Mouse (Mus musculus) erythroblast, embryonic 14.5 days (primary cell): ENCODE data around the gene Ovch2. TPM values are rescaled to one million over a fixed set of nuclear protein-coding genes. Genes with fewer than 3 reads are reported as not detected.

ENCODE experiments used
- H3K27me3 ChIP-seq: 2 replicates; pipeline ENCODE4 v1.6.1; 2012; ENCODE audit warnings: inconsistent platforms; ENCODE audit not compliant: control insufficient read depth
- H3K36me3 ChIP-seq: 2 replicates; pipeline ENCODE4 v1.6.1; 2012; ENCODE audit warnings: mild to moderate bottlenecking, inconsistent platforms; ENCODE audit not compliant: control insufficient read depth
- H3K4me1 ChIP-seq: 2 replicates; pipeline ENCODE4 v1.6.1; 2012; ENCODE audit warnings: inconsistent platforms; ENCODE audit not compliant: control insufficient read depth
- H3K4me3 ChIP-seq: replicated peaks from 2 replicates; pipeline ENCODE3; 2012; ENCODE audit warnings: moderate library complexity, mild to moderate bottlenecking, inconsistent platforms
- H3K9me3 ChIP-seq: 2 replicates; pipeline ENCODE4 v1.6.1; 2012; ENCODE audit warnings: low read length, inconsistent platforms, mixed read lengths; ENCODE audit not compliant: control insufficient read depth
- GATA1 ChIP-seq: IDR thresholded peaks from 2 replicates; pipeline ENCODE4 v1.6.1; 2012; ENCODE audit warnings: low read length, inconsistent platforms, mixed read lengths
- TAL1 ChIP-seq: IDR thresholded peaks from 3 replicates; pipeline ENCODE4 v1.6.1; 2012; ENCODE audit warnings: low read length, inconsistent platforms, mixed read lengths
- polyA plus RNA-seq: library from polyadenylated mRNA; stranded (reverse); fragments of >175 nt; gene quantifications from 2 replicates; pipeline ENCODE4 v1.2.3, GENCODE M21; 2012

Gene Ovch2
- polyA plus RNA-seq, 1 experiment, result not detected

DNA sequence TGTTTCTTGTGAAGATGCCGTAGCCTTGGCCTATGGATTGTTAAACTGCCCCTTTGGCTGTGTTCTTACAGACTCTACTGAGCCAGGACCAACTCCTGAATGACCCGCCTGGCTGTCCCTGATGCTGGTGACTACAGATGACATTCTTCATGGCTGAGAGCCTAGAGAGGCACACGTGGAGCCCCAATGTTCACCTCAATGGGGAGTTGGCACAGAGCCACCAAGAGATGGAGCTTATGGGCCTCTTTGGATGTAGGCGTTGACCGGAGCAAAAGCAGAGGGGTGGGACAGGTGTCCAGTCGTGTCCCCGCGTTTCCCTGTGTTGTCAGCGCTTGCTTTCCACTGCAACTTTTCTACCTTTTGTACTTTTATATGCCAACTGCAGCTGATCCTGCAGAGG is 53.5 kb downstream of the Ovch2 start:
- Histone ChIP-seq H3K4me3 (no peak overlapping the region), H3K4me1 (no peaks in the 10 kb centered on the region), H3K27me3 (no peaks in the 10 kb centered on the region), H3K36me3 (no peaks in the 10 kb centered on the region; the same call in 1 of the 2 replicates), H3K9me3 (no peaks in the 10 kb centered on the region)
- TF ChIP-seq GATA1 (no peak), TAL1 (no peak)

DNA sequence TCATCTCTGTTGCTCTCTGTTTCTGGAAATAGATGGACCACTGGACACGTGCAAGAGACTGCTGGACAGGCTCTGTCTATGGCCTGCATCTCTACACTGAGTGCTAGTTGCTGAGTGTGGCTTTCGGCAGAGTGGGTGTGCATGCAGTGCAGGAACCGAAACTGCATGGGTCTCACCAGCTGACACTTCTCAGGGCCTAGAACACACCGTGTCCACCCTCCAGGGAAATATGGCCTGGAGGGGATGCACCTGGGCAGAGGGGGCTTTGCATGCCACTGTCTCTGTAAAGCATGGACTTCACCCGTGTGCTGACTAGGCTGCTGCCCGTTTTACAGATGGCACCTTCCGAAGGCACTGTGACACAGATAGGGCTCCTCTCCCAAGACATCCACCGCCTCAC is 55.0 kb downstream of the Ovch2 start:
- Histone ChIP-seq H3K4me1 (no peaks in the 10 kb centered on the region), H3K27me3 (no peaks in the 10 kb centered on the region), H3K9me3 (no peaks in the 10 kb centered on the region), H3K36me3 (no peaks in the 10 kb centered on the region; the same call in 1 of the 2 replicates), H3K4me3 (no peak overlapping the region)
- no peak for TF ChIP-seq GATA1
- TF ChIP-seq TAL1, result no peak

DNA sequence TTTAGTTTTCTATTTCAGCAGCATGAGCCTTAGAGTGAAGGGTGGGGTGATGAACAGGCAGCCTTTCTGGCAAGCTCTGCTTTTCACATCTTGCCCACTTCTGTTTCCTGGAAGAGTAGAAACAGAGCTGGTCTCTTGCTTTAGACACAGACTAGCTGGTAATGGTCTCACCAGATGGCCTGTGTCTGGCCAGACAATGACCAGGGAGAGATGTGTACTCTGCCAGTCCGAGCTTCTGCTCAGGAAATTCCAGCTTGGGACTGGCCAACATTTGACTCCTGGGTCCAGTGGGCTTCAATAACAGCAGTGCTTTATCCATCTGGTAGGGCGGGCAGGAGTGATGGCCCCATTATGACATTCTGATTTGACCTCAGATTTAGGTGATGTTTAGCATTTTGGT is 55.9 kb downstream of the Ovch2 start:
- Histone ChIP-seq H3K4me1 (no peaks in the 10 kb centered on the region), H3K9me3 (no peaks in the 10 kb centered on the region), H3K27me3 (no peaks in the 10 kb centered on the region), H3K36me3 (no peaks in the 10 kb centered on the region; the same call in 1 of the 2 replicates), H3K4me3 (no peak overlapping the region)
- no peak for TF ChIP-seq TAL1
- no peak for TF ChIP-seq GATA1

DNA sequence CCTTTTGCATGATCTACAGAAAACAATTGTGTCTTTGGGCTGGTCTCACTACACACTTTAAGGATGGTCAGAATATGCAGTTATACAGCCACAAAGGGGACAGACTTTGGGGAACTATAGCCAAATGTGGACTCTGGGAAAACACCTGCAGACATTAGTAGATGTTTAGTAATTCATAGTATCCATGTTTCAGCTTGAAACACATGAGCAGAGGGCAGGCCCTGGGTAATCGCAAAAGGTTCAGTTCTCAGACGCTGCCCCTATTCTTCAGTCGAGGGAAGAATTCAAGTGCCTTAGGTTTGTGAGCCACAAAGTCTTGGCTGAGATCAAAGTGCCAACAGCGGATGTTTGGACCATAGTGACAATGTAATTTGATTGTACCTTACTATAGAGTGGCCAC is 56.6 kb downstream of the Ovch2 start:
- TF ChIP-seq GATA1 (no peak), TAL1 (no peak)
- Histone ChIP-seq H3K27me3 (no peaks in the 10 kb centered on the region), H3K36me3 (no peaks in the 10 kb centered on the region; the same call in 1 of the 2 replicates), H3K4me1 (no peaks in the 10 kb centered on the region), H3K4me3 (no peak overlapping the region), H3K9me3 (no peaks in the 10 kb centered on the region)

DNA sequence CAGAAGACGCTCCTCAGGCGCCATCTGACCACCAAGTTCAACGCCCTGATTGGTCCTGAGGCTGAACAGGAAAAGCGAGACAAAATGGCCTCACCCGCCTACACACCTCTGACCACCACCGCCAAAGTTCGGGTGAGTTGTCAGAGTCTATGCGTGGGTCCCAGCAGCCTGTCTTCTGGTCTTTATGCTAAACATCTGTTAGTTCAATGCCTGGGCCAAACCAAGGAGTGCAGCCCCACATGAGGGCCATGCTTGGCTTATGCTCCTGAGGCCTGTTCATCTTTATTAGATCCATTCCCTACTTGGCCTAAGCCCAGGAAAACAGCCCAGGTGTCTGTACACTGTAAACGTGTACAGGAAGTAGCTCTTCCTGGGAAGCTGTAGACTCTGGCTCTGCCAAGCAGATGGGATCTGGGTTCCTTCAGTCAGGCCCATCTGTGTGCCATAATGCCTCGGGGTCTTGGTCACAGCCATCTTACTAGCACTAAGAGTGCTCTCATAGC is 58.0 kb downstream of the Ovch2 start:
- H3K9me3 ChIP-seq, result no peaks in the 10 kb centered on the region
- TF ChIP-seq GATA1, result no peak
- TF ChIP-seq TAL1, result no peak
- no peak overlapping the region for H3K4me3 ChIP-seq

DNA sequence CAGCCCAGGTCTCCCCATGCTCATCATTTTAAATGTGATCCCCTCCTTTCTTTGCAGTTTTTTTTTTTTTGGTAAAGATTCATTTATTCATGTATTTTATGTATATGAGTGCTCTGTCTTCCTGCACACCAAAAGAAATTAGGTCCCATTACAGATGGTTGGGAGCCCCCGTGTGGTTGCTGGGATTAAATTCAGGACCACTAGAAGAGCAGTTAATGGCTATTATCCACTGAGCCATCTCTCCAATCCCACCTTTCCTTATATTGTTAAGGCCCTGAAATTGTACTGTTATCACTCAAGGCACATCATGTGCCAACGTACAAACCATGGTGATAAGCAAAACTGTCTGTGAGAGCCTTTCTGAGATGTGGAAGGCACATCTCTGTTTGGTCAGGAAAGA is 62.3 kb downstream of the Ovch2 start:
- H3K4me1 ChIP-seq, result no peaks in the 10 kb centered on the region
- H3K36me3 ChIP-seq, result no peaks in the 10 kb centered on the region; the same call in 1 of the 2 replicates
- H3K27me3 ChIP-seq, result no peaks in the 10 kb centered on the region
- no peak for TF ChIP-seq TAL1
- no peak for TF ChIP-seq GATA1
- no peaks in the 10 kb centered on the region for H3K9me3 ChIP-seq
- no peak overlapping the region for H3K4me3 ChIP-seq

More for the DNA sequence above, 58.0 kb downstream of the Ovch2 start:
- H3K36me3 ChIP-seq, result no peaks in the 10 kb centered on the region; the same call in 1 of the 2 replicates
- H3K27me3 ChIP-seq, result no peaks in the 10 kb centered on the region
- H3K4me1 ChIP-seq, result no peaks in the 10 kb centered on the region

DNA sequence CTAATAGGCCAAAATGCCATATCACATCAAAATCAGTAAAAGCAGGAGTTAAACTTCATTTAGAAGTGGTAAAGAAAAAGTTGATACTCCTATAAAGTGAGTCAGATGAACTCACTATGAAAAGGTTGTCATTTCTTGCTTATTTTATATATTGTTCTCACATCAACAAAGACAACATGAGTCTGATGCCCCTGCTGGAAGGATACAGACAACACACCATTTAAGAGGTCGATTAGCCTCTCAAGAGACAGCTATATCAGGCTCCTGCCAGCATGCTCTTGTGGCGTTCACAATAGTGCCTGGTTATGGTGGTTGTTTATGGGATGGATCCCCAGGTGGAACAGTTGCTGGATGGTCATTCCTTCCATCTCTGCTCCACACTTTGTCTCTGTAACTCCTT is 67.8 kb downstream of the Ovch2 start:
- Histone ChIP-seq H3K27me3 (no peaks in the 10 kb centered on the region), H3K36me3 (peaks cover 2% of the 10 kb centered on the region; the same call in 1 of the 2 replicates), H3K4me3 (no peak overlapping the region), H3K9me3 (no peaks in the 10 kb centered on the region), H3K4me1 (no peaks in the 10 kb centered on the region)
- no peak for TF ChIP-seq TAL1
- TF ChIP-seq GATA1, result no peak

Other genes with a start within 250 kb of the Ovch2 start
- not detected in 2 replicates for gene Olfml1, start 233.8 kb downstream of the Ovch2 start, polyA plus RNA-seq
- gene Ppfibp2, start 206.0 kb downstream of the Ovch2 start, polyA plus RNA-seq, result 0.01 TPM in 1 of 2 replicates, not detected in the other
- gene 5330417H12Rik, start 176.0 kb downstream of the Ovch2 start, polyA plus RNA-seq, result not detected in 2 replicates
- 0.02 TPM in 1 of 2 replicates, not detected in the other for gene Cyb5r2, start 43.2 kb downstream of the Ovch2 start, polyA plus RNA-seq
- not detected in 2 replicates for gene Olfr467, start 11.1 kb upstream of the Ovch2 start, polyA plus RNA-seq
- not detected in 2 replicates for gene Olfr469, start 24.3 kb upstream of the Ovch2 start, polyA plus RNA-seq
- not detected in 2 replicates for gene Olfr470, start 46.3 kb upstream of the Ovch2 start, polyA plus RNA-seq
- 0.01 TPM in 1 of 2 replicates, not detected in the other for gene Olfr472, start 96.7 kb upstream of the Ovch2 start, polyA plus RNA-seq
- not detected in 2 replicates for gene Olfr473, start 129.2 kb upstream of the Ovch2 start, polyA plus RNA-seq
- gene Olfr474, start 153.4 kb upstream of the Ovch2 start, polyA plus RNA-seq, result not detected in 2 replicates
- not detected in 2 replicates for gene Olfr476, start 163.6 kb upstream of the Ovch2 start, polyA plus RNA-seq
- not detected in 2 replicates for gene Olfr477, start 185.5 kb upstream of the Ovch2 start, polyA plus RNA-seq
- not detected in 2 replicates for gene Olfr478, start 232.8 kb upstream of the Ovch2 start, polyA plus RNA-seq
- not detected in 2 replicates for gene Olfr479, start 249.5 kb upstream of the Ovch2 start, polyA plus RNA-seq